Mouse (Mus musculus) lung, adult 2 months (tissue): ENCODE measurements around the gene Rtn1.

Source experiments
- CTCF ChIP-seq: fragments of 200-500 bp; IDR thresholded peaks from 2 replicates; pipeline ENCODE4 v1.5.1; 2011; ENCODE audit warnings: mild to moderate bottlenecking, low read length, control low read depth; ENCODE audit not compliant: insufficient read depth
- POLR2A ChIP-seq: fragments of 200-500 bp; IDR thresholded peaks from 2 replicates; pipeline ENCODE4 v1.6.1; 2011; ENCODE audit warnings: low read depth, mild to moderate bottlenecking, control low read depth, low read length, borderline replicate concordance; ENCODE audit errors: extremely low read depth

DNA sequence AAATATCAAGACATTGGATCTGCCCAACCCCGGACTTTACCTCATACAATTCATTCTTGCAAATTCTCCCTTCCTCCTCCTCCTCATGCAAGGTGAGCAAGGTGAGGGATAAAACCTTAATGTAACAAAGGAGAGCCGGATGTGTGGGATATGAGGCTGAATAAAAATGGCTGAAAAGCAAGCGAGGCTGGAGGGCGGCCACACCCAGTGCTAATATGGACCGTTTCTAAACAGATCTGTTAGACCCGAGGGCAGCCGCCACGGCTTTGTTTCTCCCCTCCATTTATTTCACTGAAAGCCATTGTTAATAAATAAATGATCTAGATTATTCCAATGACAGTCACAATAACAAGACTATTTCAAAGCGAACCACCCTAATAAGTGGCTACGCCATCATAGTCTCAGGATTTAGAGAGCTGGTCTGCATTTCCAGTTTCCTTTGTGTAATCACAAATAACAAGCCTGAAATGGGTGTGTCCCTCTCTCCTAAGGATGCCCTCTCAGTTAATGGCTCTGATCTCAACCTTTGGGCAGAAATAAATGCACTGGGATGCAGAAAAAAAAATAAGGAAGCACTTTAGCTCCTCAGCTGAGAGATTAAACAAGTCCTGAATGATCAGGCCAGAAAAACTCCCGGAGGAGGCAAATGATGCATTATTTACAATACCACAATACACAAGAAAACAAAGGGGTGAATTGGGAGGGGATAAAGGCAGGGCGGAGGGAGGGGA, 173.1 kb downstream of the Rtn1 start:
- TF ChIP-seq CTCF (no peak), POLR2A (no peak)
